Mouse (Mus musculus): ENCODE measurements around the gene Col15a1. TPM values are rescaled to one million over a fixed set of nuclear protein-coding genes. Genes with fewer than 3 reads are reported as not detected.

Col15a1 gene
- polyA plus RNA-seq, 1 experiment from 2014 or later = 18.3 TPM

- Histone ChIP-seq H3K36me3 (no peaks in the 10 kb centered on the region), H3K27me3 (no peaks in the 10 kb centered on the region), H3K9me3 (no peaks in the 10 kb centered on the region), H3K27ac (no peak overlapping the region), H3K4me1 (no peaks in the 10 kb centered on the region), H3K9ac (no peak overlapping the region), H3K4me2 (no peak overlapping the region), H3K4me3 (no peak overlapping the region)
- ATAC-seq (ENCODE audit: insufficient number of reproducible peaks, insufficient read depth, low FRiP score, low TSS enrichment, low read depth) = no peak
- WGBS = 91% methylated on average over 13 of the region's 13 CpGs
These were observed 122.6 kb downstream of the Col15a1 start for GRCm38 (mm10) chr4:47330378-47331052.

GRCm38 (mm10) chr4:47332812-47333343 is 124.9 kb downstream of the Col15a1 start:
- ATAC-seq (ENCODE audit: insufficient number of reproducible peaks, insufficient read depth, low FRiP score, low TSS enrichment, low read depth) = no peak
- Histone ChIP-seq H3K4me3 (no peak overlapping the region), H3K4me1 (peaks cover 5% of the 10 kb centered on the region; the same call in 1 of the 2 replicates), H3K9ac (no peak overlapping the region), H3K27me3 (no peaks in the 10 kb centered on the region), H3K4me2 (no peak overlapping the region), H3K27ac (no peak overlapping the region), H3K9me3 (no peaks in the 10 kb centered on the region), H3K36me3 (no peaks in the 10 kb centered on the region)
- 86% methylated on average over 6 of the region's 6 CpGs for WGBS

GRCm38 (mm10) chr4:47333541-47333940 is 125.6 kb downstream of the Col15a1 start:
- no peaks in the 10 kb centered on the region for H3K9me3 ChIP-seq
- H3K4me3 ChIP-seq = no peak overlapping the region
- no peaks in the 10 kb centered on the region for H3K27me3 ChIP-seq
- 89% methylated on average over 3 of the region's 3 CpGs for WGBS
- H3K4me2 ChIP-seq = no peak overlapping the region
- H3K4me1 ChIP-seq = peaks cover 5% of the 10 kb centered on the region; the same call in 1 of the 2 replicates
- no peak overlapping the region for H3K27ac ChIP-seq
- no peak for ATAC-seq (ENCODE audit: insufficient number of reproducible peaks, insufficient read depth, low FRiP score, low TSS enrichment, low read depth)
- no peaks in the 10 kb centered on the region for H3K36me3 ChIP-seq
- H3K9ac ChIP-seq = no peak overlapping the region

GRCm38 (mm10) chr4:47336941-47337600 is 129.1 kb downstream of the Col15a1 start:
- no peaks in the 10 kb centered on the region for H3K9me3 ChIP-seq
- ATAC-seq (ENCODE audit: insufficient number of reproducible peaks, insufficient read depth, low FRiP score, low TSS enrichment, low read depth) = no peak
- H3K4me2 ChIP-seq = no peak overlapping the region
- no peaks in the 10 kb centered on the region for H3K36me3 ChIP-seq
- WGBS = 63% methylated on average over 3 of the region's 3 CpGs
- H3K27ac ChIP-seq = no peak overlapping the region
- H3K9ac ChIP-seq = no peak overlapping the region
- no peaks in the 10 kb centered on the region for H3K27me3 ChIP-seq
- no peak overlapping the region for H3K4me3 ChIP-seq
- peaks cover 14% of the 10 kb centered on the region for H3K4me1 ChIP-seq

- Histone ChIP-seq H3K27me3 (no peaks in the 10 kb centered on the region), H3K4me2 (peak overlapping the region; percentile 32), H3K9ac (no peak overlapping the region), H3K27ac (no peak overlapping the region), H3K4me1 (peaks cover 33% of the 10 kb centered on the region), H3K36me3 (no peaks in the 10 kb centered on the region), H3K4me3 (no peak overlapping the region), H3K9me3 (no peaks in the 10 kb centered on the region)
- ATAC-seq (ENCODE audit: insufficient number of reproducible peaks, insufficient read depth, low FRiP score, low TSS enrichment, low read depth) = no peak
- 25% methylated on average over 8 of the region's 8 CpGs for WGBS
These were observed 134.7 kb downstream of the Col15a1 start for GRCm38 (mm10) chr4:47342632-47343031.

GRCm38 (mm10) chr4:47347022-47347421 is 139.1 kb downstream of the Col15a1 start:
- Histone ChIP-seq H3K9me3 (no peaks in the 10 kb centered on the region), H3K4me3 (no peak overlapping the region), H3K27ac (no peak overlapping the region), H3K4me1 (peaks cover 52% of the 10 kb centered on the region), H3K9ac (no peak overlapping the region), H3K4me2 (no peak overlapping the region), H3K36me3 (no peaks in the 10 kb centered on the region), H3K27me3 (no peaks in the 10 kb centered on the region)
- WGBS = 90% methylated on average over 4 of the region's 4 CpGs
- ATAC-seq (ENCODE audit: insufficient number of reproducible peaks, insufficient read depth, low FRiP score, low TSS enrichment, low read depth) = no peak

GRCm38 (mm10) chr4:47349759-47350158 is 141.8 kb downstream of the Col15a1 start:
- no peak for ATAC-seq (ENCODE audit: insufficient number of reproducible peaks, insufficient read depth, low FRiP score, low TSS enrichment, low read depth)
- no peak overlapping the region for H3K9ac ChIP-seq
- peaks cover 42% of the 10 kb centered on the region for H3K4me1 ChIP-seq
- H3K27me3 ChIP-seq = no peaks in the 10 kb centered on the region
- no peaks in the 10 kb centered on the region for H3K36me3 ChIP-seq
- 0 out of 2 replicates have a peak overlapping the region, but pooled peaks have one; percentile 33 for H3K27ac ChIP-seq
- 9% methylated on average over 6 of the region's 6 CpGs for WGBS
- no peak overlapping the region for H3K4me2 ChIP-seq
- H3K4me3 ChIP-seq = no peak overlapping the region
- no peaks in the 10 kb centered on the region for H3K9me3 ChIP-seq

GRCm38 (mm10) chr4:47351386-47352049 is 143.6 kb downstream of the Col15a1 start:
- Histone ChIP-seq H3K4me3 (peak overlapping the region; percentile 97), H3K4me2 (peak overlapping the region; percentile 81), H3K36me3 (no peaks in the 10 kb centered on the region), H3K9ac (peak overlapping the region; percentile 96; the same call in 1 of the 2 replicates), H3K9me3 (no peaks in the 10 kb centered on the region), H3K27ac (peak overlapping the region; percentile 97), H3K27me3 (no peaks in the 10 kb centered on the region), H3K4me1 (peaks cover 39% of the 10 kb centered on the region)
- WGBS = 17% methylated on average over 9 of the region's 9 CpGs
- no peak for ATAC-seq (ENCODE audit: insufficient number of reproducible peaks, insufficient read depth, low FRiP score, low TSS enrichment, low read depth)

- Histone ChIP-seq H3K9ac (peak overlapping the region; percentile 96), H3K4me2 (peak overlapping the region; percentile 81), H3K27me3 (no peaks in the 10 kb centered on the region), H3K27ac (peak overlapping the region; percentile 97), H3K9me3 (no peaks in the 10 kb centered on the region), H3K4me1 (peaks cover 39% of the 10 kb centered on the region), H3K36me3 (no peaks in the 10 kb centered on the region), H3K4me3 (peak overlapping the region; percentile 97)
- no peak for ATAC-seq (ENCODE audit: insufficient number of reproducible peaks, insufficient read depth, low FRiP score, low TSS enrichment, low read depth)
- WGBS = under 1% methylated on average over 32 of the region's 32 CpGs
These were observed 144.2 kb downstream of the Col15a1 start for GRCm38 (mm10) chr4:47352061-47352661.

- peak within 1 kb of the TSS; percentile 81 for H3K4me2 ChIP-seq
- H3K9ac ChIP-seq = peak within 1 kb of the TSS; percentile 96
- H3K27me3 ChIP-seq = no peaks in the 10 kb centered on the region
- H3K4me1 ChIP-seq = peaks cover 39% of the 10 kb centered on the region
- H3K27ac ChIP-seq = peak within 1 kb of the TSS; percentile 97
- H3K9me3 ChIP-seq = no peaks in the 10 kb centered on the region
- H3K36me3 ChIP-seq = no peaks in the 10 kb centered on the region
- ATAC-seq (ENCODE audit: insufficient number of reproducible peaks, insufficient read depth, low FRiP score, low TSS enrichment, low read depth) = peak; percentile 99
- H3K4me3 ChIP-seq = peak within 1 kb of the TSS; percentile 97
- WGBS = under 1% methylated on average over 54 of the region's 65 CpGs
These were observed 144.9 kb downstream of the Col15a1 start, which contains the start of gene Tgfbr1 for GRCm38 (mm10) chr4:47352803-47353388. Tgfbr1 (plus strand) TSS chr4:47353222.
